Mouse (Mus musculus) cortical plate, adult 2 months (tissue): ENCODE results near the gene Serpina12.

Source experiments
- CTCF ChIP-seq: fragments of 200-500 bp; IDR thresholded peaks from 2 replicates; pipeline ENCODE4 v1.5.1; 2011; ENCODE audit warnings: mild to moderate bottlenecking, control low read depth, low read length; ENCODE audit not compliant: insufficient read depth; ENCODE audit errors: extremely low read depth
- POLR2A ChIP-seq: fragments of 200-500 bp; IDR thresholded peaks from 2 replicates; pipeline ENCODE4 v1.6.1; 2011; ENCODE audit warnings: mild to moderate bottlenecking, low read length, control low read depth; ENCODE audit not compliant: insufficient read depth; ENCODE audit errors: extremely low read depth

DNA sequence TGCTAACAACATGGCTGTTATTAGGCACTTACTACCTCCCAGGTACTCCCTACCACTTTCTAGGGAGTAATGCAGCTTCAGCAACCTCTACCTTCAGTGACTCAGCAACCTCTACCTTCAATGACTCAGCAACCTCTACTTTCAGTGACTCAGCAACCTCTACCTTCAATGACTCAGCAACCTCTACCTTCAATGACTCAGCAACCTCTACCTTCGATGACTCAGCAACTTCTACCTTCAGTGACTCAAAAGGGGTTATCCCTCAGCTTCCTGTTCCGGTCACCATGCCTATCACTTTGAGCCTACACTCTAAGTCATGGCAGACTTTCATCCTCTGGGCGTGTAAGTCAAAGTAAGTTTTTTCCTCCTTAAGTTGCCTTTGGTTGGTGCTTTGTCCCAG is 43.6 kb downstream of the Serpina12 start:
- TF ChIP-seq CTCF (no peak), POLR2A (no peak)
